Mouse (Mus musculus): ENCODE measurements around the gene Abhd14b.

DNA sequence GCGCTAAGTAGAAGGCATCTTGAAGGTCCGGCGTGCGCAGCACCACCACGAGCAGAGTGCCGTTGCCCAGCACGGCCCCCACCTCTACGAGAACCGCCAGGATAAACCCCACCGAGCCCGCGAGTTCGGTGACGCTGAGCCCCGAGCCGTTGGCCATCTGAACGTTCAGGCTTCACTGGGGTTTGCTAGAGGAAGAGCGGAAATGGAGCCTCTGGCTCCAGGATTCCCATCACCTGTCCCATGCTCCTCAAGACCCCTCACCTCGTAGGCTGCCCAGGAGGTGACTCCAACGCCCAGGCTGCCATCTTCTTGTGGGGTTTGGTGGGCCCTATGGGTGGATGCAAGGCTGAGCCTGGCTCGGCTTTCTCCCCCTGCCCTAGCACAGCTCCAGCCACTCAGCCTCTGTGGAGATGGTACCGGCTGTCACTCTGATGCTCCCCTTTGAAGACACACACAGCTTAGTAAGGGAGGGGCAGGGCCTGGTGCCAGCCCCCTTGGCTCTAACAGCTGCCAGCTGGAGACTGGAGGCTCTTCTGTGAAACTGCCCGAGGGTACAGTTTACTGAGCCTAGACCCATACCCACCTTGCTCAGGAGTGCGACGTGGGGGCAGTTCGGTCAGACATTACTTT lies 18.4 kb downstream of the Abhd14b start, which contains the start of gene Gpr62:
- TF ChIP-seq CTCF (IDR thresholded peaks at IDR 0.05; ENCODE audit: insufficient read depth, low read length) (no peak), POLR2A (IDR thresholded peaks at IDR 0.05; ENCODE audit: borderline replicate concordance, extremely low read depth, low read depth, low read length) (no peak)

Data from lung, adult 2 months (tissue).